Mouse (Mus musculus) yolk sac, embryonic 10.5 days (tissue): ENCODE measurements around the gene Fxyd3.

Experiments
- DNase-seq: peaks from one replicate; pipeline ENCODE4 v3.0.0-alpha.2; 2017; ENCODE audit warnings: low spot score

Fxyd3 gene

GRCm38 (mm10) chr7:31070324-31070723 is 6.2 kb downstream of the Fxyd3 start:
- no peak for DNase-seq

- no peak for DNase-seq
These were observed 7.0 kb downstream of the Fxyd3 start for GRCm38 (mm10) chr7:31069491-31069890.

- DNase-seq: no peak
These were observed 8.7 kb downstream of the Fxyd3 start for GRCm38 (mm10) chr7:31067836-31068235.

- no peak for DNase-seq
These were observed 13.4 kb downstream of the Fxyd3 start for GRCm38 (mm10) chr7:31063074-31063560.

GRCm38 (mm10) chr7:31060621-31061010 is 15.9 kb downstream of the Fxyd3 start:
- DNase-seq: no peak

- no peak for DNase-seq
These were observed 16.4 kb downstream of the Fxyd3 start for GRCm38 (mm10) chr7:31059919-31060620.

GRCm38 (mm10) chr7:31059108-31059507 is 17.4 kb downstream of the Fxyd3 start, which contains the start of gene Lgi4:
Lgi4 (plus strand) TSS chr7:31059342.
- DNase-seq: peak; percentile 69

GRCm38 (mm10) chr7:31058211-31058610 is 18.3 kb downstream of the Fxyd3 start:
- no peak for DNase-seq

GRCm38 (mm10) chr7:31057730-31058129 is 18.8 kb downstream of the Fxyd3 start:
- DNase-seq: no peak

GRCm38 (mm10) chr7:31057071-31057470 is 19.4 kb downstream of the Fxyd3 start, which contains the start of gene Fxyd1:
Fxyd1 (minus strand) TSS chr7:31057199.
- DNase-seq: peak; percentile 75

GRCm38 (mm10) chr7:31056448-31056847 is 20.1 kb downstream of the Fxyd3 start:
- DNase-seq: no peak

GRCm38 (mm10) chr7:31055883-31056282 is 20.6 kb downstream of the Fxyd3 start:
- peak; percentile 78 for DNase-seq

- peak; percentile 74 for DNase-seq
These were observed 21.1 kb downstream of the Fxyd3 start for GRCm38 (mm10) chr7:31055354-31055824.

- no peak for DNase-seq
These were observed 21.7 kb downstream of the Fxyd3 start for GRCm38 (mm10) chr7:31054661-31055320.

GRCm38 (mm10) chr7:31053882-31054447 is 22.5 kb downstream of the Fxyd3 start:
- DNase-seq: no peak

- peak; percentile 22 for DNase-seq
These were observed 23.7 kb downstream of the Fxyd3 start for GRCm38 (mm10) chr7:31052636-31053434.

GRCm38 (mm10) chr7:31052251-31052635 is 24.3 kb downstream of the Fxyd3 start:
- DNase-seq: no peak

GRCm38 (mm10) chr7:31051321-31052021 is 25.0 kb downstream of the Fxyd3 start, which contains the start of gene Fxyd7:
Fxyd7 (minus strand) TSS chr7:31051467.
- DNase-seq: no peak

- DNase-seq: no peak
These were observed 25.6 kb downstream of the Fxyd3 start for GRCm38 (mm10) chr7:31050921-31051320.

- DNase-seq: no peak
These were observed 26.0 kb downstream of the Fxyd3 start for GRCm38 (mm10) chr7:31050487-31050886.

- DNase-seq: no peak
These were observed 26.6 kb downstream of the Fxyd3 start for GRCm38 (mm10) chr7:31049846-31050281.
